Mouse (Mus musculus): ENCODE measurements around the gene Appbp2.
A peak's percentile ranks its signal among the peaks of the same experiment; 100 is the strongest.

DNA sequence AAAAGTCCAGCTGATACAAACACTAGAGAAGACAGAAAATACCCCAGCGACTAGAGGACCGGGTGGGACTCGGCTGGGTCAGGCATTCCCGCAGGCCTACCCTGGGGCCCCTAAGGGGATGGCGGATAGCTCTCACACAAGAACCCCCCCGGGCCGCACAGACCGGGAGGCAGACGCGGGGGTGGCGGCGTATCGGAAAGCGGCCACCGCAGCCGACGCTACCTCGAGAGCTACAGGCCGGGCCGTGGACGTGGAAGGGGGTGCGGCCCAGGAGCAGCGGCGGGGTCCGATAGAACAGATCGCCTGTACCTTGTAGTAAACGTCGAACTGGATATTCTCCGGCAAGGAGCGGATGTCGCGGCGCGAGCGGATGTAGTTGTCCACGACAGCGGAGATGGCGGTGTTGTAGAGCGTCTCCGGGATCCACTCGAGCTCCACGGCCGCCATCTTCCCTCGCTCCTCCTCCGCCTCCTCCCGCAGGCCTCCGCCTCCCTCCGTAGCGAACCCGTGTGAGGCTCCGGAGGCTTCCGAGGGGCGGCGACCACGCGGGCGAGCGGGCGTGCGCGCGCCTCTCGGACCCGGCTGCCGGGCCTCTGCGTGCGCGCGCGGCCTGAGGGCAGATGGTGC is 454 bp downstream of the Appbp2 start:
- no peak for TF ChIP-seq CTCF (conservative IDR thresholded peaks at IDR 0.05; ENCODE audit: insufficient read depth, insufficient read length, low read depth, low read length)
- peak; percentile 36 for TF ChIP-seq POLR2A (IDR thresholded peaks at IDR 0.05; ENCODE audit: low read depth, low read length)

All from kidney, adult 2 months (tissue).